ENCODE assay signal across 22 mouse cellular contexts in genomic region chr2:6060071-6060804, GRCm38 (mm10).
"Had no signal": no experiment of that assay in that cellular context is flagged by ENCODE, and none has a peak within 500 bp of the region (broad histone marks: within the 10 kb centered on the region; RNA-seq: fewer than 3 reads in every experiment).

No protein-coding gene starts in this region.

- ATAC-seq: hindbrain, embryonic 16.5 days; intestine, embryonic 16.5 days had no signal

- H3K4me3 ChIP-seq: heart, adult 2 months; heart, embryonic 13.5 days; heart, embryonic 15.5 days; left cerebral cortex, adult 2 months; limb, embryonic 10.5 days; limb, embryonic 12.5 days; liver, embryonic 13.5 days; liver, embryonic 15.5 days had no signal

- H3K27ac ChIP-seq: heart, adult 2 months; heart, embryonic 13.5 days; heart, embryonic 15.5 days; hindbrain, embryonic 14.5 days; left cerebral cortex, adult 2 months; limb, embryonic 10.5 days; limb, embryonic 12.5 days; liver, embryonic 13.5 days; liver, embryonic 15.5 days had no signal

- H3K9ac ChIP-seq: heart, embryonic 13.5 days; heart, embryonic 15.5 days; hindbrain, embryonic 14.5 days; limb, embryonic 12.5 days; liver, embryonic 13.5 days; liver, embryonic 15.5 days had no signal

- H3K9me3 ChIP-seq: heart, embryonic 13.5 days; heart, embryonic 15.5 days; limb, embryonic 10.5 days; limb, embryonic 12.5 days; liver, embryonic 13.5 days; liver, embryonic 15.5 days had no signal

- H3K4me1 ChIP-seq: heart, embryonic 13.5 days; heart, embryonic 15.5 days; limb, embryonic 10.5 days; limb, embryonic 12.5 days; liver, embryonic 13.5 days; liver, embryonic 15.5 days had no signal

- DNase-seq: gastrocnemius, postnatal 14 days; gastrocnemius, postnatal 36 days; heart, adult 11 months; heart, adult 2 months; heart, postnatal 14 days; heart, postnatal 36 days; kidney, adult 11 months; kidney, adult 2 months; kidney, adult 9 months; kidney, postnatal 10 days; kidney, postnatal 36 days; liver; liver, embryonic 13.5 days had no signal

- H3K27me3 ChIP-seq: heart, embryonic 13.5 days; heart, embryonic 15.5 days; limb, embryonic 12.5 days; liver, embryonic 13.5 days; liver, embryonic 15.5 days had no signal
